Mouse (Mus musculus) lung, postnatal 0 days (tissue): ENCODE measurements at regions not wholly inside any gene's neighbourhood (a gene's known extent, or its start where the extent isn't known, plus 50 kb on each side); places are given as distances from the start of the nearest gene placed in this dataset.

Experiments
- ATAC-seq: fragments of 200-750 bp; cut with Nextera tagmentation; 2 replicates; pipeline ENCODE4 v1.8.0; 2017; ENCODE audit warnings: moderate library complexity
- DNase-seq: peaks from one replicate; pipeline ENCODE4 v3.0.0-alpha.2; 2016; ENCODE audit warnings: low spot score
- H3K27ac ChIP-seq: fragments of 300-500 bp; sonication (generic); 2 replicates; pipeline ENCODE4 v1.5.1; 2014; ENCODE audit warnings: antibody characterized with exemption, mild to moderate bottlenecking, low read length, mixed read lengths
- H3K27me3 ChIP-seq: fragments of 300-500 bp; sonication (generic); replicated peaks from 2 replicates; pipeline ENCODE4 v1.6.1; 2014; ENCODE audit warnings: low read length, mixed read lengths; ENCODE audit not compliant: insufficient read depth
- H3K36me3 ChIP-seq: fragments of 300-500 bp; sonication (generic); 2 replicates; pipeline ENCODE4 v1.6.1; 2014; ENCODE audit warnings: low read length, mixed read lengths; ENCODE audit not compliant: insufficient read depth
- H3K4me1 ChIP-seq: fragments of 300-500 bp; sonication (generic); 2 replicates; pipeline ENCODE4 v1.6.1; 2014; ENCODE audit warnings: antibody characterized with exemption, low read depth, low read length, mixed read lengths; ENCODE audit not compliant: insufficient read depth
- H3K4me2 ChIP-seq: fragments of 300-500 bp; sonication (generic); replicated peaks from 2 replicates; pipeline ENCODE4 v1.6.1; 2014; ENCODE audit warnings: low read depth, mild to moderate bottlenecking, low read length, moderate library complexity, mixed read lengths
- H3K4me3 ChIP-seq: fragments of 300-500 bp; sonication (generic); 2 replicates; pipeline ENCODE4 v1.5.1; 2014; ENCODE audit warnings: low read depth, low read length
- H3K9ac ChIP-seq: fragments of 300-500 bp; sonication (generic); replicated peaks from 2 replicates; pipeline ENCODE4 v1.6.1; 2014; ENCODE audit warnings: low read depth, mild to moderate bottlenecking
- H3K9me3 ChIP-seq: fragments of 300-500 bp; sonication (generic); 2 replicates; pipeline ENCODE4 v1.6.1; 2016; ENCODE audit warnings: low read length, mixed read lengths
- CTCF ChIP-seq: IDR thresholded peaks from 2 replicates; pipeline ENCODE4 v1.5.1; 2016; ENCODE audit warnings: antibody characterized with exemption, mild to moderate bottlenecking
- EP300 ChIP-seq: IDR thresholded peaks from 2 replicates; pipeline ENCODE4 v1.6.1; 2016; ENCODE audit warnings: antibody characterized with exemption, mild to moderate bottlenecking, control low read depth
- WGBS: fragments of 180-500 bp; shearing (Covaris S2); extraction: QIAGEN DNeasy Blood & Tissue Kit; methylation state at CpG from one replicate; pipeline ENCODE4 v1.1.7; 2014; 5-methylcytosine and 5-hydroxymethylcytosine counted together

DNA sequence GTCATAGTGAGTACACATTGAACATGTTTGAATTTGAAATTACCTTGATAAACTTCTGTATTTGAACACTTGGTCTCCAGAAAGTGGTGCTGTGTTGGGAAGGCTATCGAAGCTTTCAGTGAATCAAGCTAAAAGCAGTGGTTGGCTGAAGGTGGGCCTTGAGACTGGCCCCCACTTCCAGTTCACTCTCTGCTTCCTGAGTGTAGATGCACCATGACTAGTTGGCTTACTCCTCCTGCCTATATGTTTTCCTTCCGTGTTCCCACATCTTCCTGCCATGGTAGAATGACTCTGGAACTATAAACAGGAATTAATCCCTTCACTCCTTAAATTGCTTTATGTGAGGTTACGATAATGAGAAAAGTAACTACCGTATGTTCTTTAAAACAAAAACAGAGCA is 522.4 kb upstream of the Frg1 start:
- ATAC-seq = no peak
- H3K9ac ChIP-seq = no peak overlapping the region
- DNase-seq = no peak
- no peaks in the 10 kb centered on the region for H3K9me3 ChIP-seq
- no peak overlapping the region for H3K27ac ChIP-seq
- H3K27me3 ChIP-seq = no peaks in the 10 kb centered on the region
- 75% methylated on average over 4 of the region's 4 CpGs for WGBS
- H3K4me3 ChIP-seq = no peak overlapping the region
- no peaks in the 10 kb centered on the region for H3K4me1 ChIP-seq
- TF ChIP-seq EP300 (no peak), CTCF (no peak)
- no peaks in the 10 kb centered on the region for H3K36me3 ChIP-seq
- H3K4me2 ChIP-seq = no peak overlapping the region

DNA sequence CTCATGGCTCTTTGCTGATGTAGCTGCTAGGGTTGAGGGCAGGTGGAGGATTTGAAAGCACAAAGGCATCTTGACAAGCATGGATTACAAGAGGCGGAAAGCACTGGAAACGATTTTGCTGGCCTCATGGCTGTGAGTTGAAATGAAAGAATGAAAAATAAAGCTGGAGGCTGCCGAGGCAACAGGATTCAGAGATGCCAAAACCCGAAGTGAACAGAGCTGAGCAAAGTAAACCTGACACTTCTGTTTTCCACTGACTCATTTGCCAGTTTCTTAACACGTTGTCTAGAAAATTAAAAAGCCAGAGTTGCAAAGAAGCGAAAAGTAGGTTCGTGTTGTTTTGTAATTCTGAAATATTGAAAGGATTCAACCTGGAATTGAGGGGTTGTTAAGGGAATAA is 504.2 kb upstream of the Frg1 start:
- no peak for DNase-seq
- ATAC-seq = no peak
- 76% methylated on average over 7 of the region's 7 CpGs for WGBS
- H3K4me3 ChIP-seq = no peak overlapping the region
- no peak overlapping the region for H3K4me2 ChIP-seq
- H3K4me1 ChIP-seq = no peaks in the 10 kb centered on the region
- TF ChIP-seq CTCF (no peak), EP300 (no peak)
- H3K27ac ChIP-seq = no peak overlapping the region
- no peaks in the 10 kb centered on the region for H3K9me3 ChIP-seq
- H3K9ac ChIP-seq = no peak overlapping the region
- no peaks in the 10 kb centered on the region for H3K27me3 ChIP-seq
- no peaks in the 10 kb centered on the region for H3K36me3 ChIP-seq

DNA sequence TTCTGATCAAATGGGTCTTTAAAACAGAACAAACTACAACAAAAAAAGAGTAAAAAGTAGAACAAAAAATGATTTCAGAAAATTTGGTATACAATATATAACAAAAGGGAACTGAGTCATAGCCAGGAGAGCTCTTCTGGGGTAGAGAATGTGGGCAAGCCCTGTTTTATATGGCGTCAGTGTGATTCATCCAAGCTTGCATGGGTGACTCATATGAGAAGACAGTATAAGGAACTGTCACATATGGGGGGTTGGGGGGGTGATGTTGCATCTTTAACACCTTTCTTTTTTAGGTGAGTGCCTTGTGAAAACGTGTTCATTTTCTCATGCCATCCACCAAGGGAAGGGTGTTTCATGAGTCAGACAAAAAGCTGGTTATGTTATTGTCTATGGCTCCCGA is 503.7 kb upstream of the Frg1 start:
- no peak for TF ChIP-seq CTCF
- no peak for TF ChIP-seq EP300
- H3K9ac ChIP-seq = no peak overlapping the region
- ATAC-seq = no peak
- H3K4me3 ChIP-seq = no peak overlapping the region
- no peaks in the 10 kb centered on the region for H3K4me1 ChIP-seq
- WGBS = 84% methylated on average over 3 of the region's 3 CpGs
- H3K9me3 ChIP-seq = no peaks in the 10 kb centered on the region
- H3K4me2 ChIP-seq = no peak overlapping the region
- DNase-seq = no peak
- H3K27ac ChIP-seq = no peak overlapping the region
- H3K27me3 ChIP-seq = no peaks in the 10 kb centered on the region
- no peaks in the 10 kb centered on the region for H3K36me3 ChIP-seq

DNA sequence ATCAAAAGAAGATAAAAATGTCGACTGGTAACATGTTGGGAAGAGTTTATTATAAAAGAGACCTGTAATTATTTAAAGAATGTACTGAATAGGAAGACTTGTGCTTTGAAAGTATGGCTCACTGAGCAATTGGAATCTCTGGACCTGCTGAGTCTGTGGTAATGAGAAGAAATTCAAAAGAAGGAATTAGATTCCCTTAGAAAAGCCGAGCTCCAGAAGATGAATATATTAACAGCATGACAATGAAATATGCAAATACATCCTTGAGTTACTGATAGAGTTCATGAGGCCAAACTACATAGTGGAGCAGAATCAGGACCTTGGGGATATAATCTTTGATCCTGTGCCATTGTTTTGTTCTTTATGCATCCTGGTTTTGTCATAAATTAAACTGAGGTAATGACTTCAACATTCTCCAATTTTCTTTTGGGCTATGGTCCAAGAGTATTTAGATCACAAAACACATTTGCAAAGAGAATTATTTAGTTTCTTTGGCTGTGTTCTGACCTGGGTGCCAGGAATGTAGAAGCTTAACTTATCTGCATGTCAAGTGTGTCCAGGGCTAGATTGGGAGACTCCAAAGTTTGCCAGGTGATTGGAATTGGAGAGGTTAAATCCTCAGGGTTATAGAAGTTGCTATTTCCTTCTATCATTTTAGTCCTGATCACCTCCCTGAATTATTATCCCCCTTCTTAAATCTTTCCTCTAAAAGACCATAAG is 461.3 kb upstream of the Frg1 start:
- TF ChIP-seq CTCF (no peak), EP300 (no peak)
- Histone ChIP-seq H3K4me1 (no peaks in the 10 kb centered on the region), H3K4me2 (no peak overlapping the region), H3K9ac (no peak overlapping the region), H3K27ac (no peak overlapping the region), H3K4me3 (no peak overlapping the region), H3K9me3 (no peaks in the 10 kb centered on the region), H3K27me3 (no peaks in the 10 kb centered on the region), H3K36me3 (no peaks in the 10 kb centered on the region)
- DNase-seq = no peak
- ATAC-seq = no peak
- WGBS = 49% methylated on average over 2 of the region's 2 CpGs

DNA sequence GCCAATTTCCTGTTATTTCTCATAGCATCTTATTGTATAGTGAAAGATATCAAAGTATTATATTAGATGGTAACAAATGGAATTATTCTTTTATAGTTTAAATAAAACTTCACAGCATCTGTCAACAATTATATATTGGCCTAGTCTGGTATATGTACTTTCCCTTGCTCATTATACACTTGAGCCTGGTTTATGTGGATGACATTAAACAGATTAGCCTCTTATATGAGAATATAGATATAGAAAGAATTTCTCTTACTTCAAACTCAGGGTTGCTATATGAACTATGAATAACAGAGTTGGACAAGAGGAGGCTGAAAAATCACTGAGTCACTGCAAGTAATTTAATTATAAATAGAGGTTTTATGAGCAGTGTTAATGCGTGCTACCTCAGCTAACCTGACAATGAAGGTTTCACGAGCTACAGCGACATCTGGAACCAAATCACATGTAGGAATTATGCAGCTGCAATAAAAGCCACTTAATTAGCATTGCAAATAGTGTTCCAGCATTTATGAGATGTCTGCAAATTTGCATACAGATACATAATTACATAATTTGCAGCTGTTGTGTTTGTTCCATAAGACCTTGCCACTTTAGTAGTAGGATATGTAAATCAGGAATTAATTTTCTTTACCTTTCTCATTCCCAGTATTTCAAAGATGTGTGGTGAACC is 452.9 kb upstream of the Frg1 start:
- Histone ChIP-seq H3K4me3 (no peak overlapping the region), H3K4me2 (no peak overlapping the region), H3K4me1 (no peaks in the 10 kb centered on the region), H3K9me3 (no peaks in the 10 kb centered on the region), H3K36me3 (no peaks in the 10 kb centered on the region), H3K27me3 (no peaks in the 10 kb centered on the region), H3K9ac (no peak overlapping the region), H3K27ac (no peak overlapping the region)
- ATAC-seq = no peak
- no peak for DNase-seq
- no peak for TF ChIP-seq EP300
- no peak for TF ChIP-seq CTCF
- 82% methylated on average over 3 of the region's 3 CpGs for WGBS

- DNase-seq = no peak
- Histone ChIP-seq H3K9me3 (no peaks in the 10 kb centered on the region), H3K4me3 (no peak overlapping the region), H3K27ac (no peak overlapping the region), H3K9ac (no peak overlapping the region), H3K36me3 (no peaks in the 10 kb centered on the region), H3K4me1 (no peaks in the 10 kb centered on the region), H3K4me2 (no peak overlapping the region), H3K27me3 (no peaks in the 10 kb centered on the region)
- no peak for ATAC-seq
- TF ChIP-seq CTCF (no peak), EP300 (no peak)
- 82% methylated on average over 7 of the region's 7 CpGs for WGBS
Measured at GRCm38 (mm10) chr8:41860918-41861317, 444.0 kb upstream of the Frg1 start.
